Mouse (Mus musculus): ENCODE data around the gene Hap1.

Hap1 gene

GRCm38 (mm10) chr11:100355972-100356818, at the start of gene Hap1:
Gene Hap1, minus strand, starts transcription at chr11:100356128.
- DNase-seq (ENCODE audit: low spot score in 2 of 2): peak; percentile 20 to 47

GRCm38 (mm10) chr11:100404456-100405074, 48.6 kb upstream of the Hap1 start:
- DNase-seq (ENCODE audit: low spot score in 2 of 2): no peak

- DNase-seq (ENCODE audit: low spot score in 2 of 2): no peak
Observed at GRCm38 (mm10) chr11:100403445-100404134, 47.7 kb upstream of the Hap1 start.

GRCm38 (mm10) chr11:100402682-100403081, 46.8 kb upstream of the Hap1 start:
- DNase-seq (ENCODE audit: low spot score in 2 of 2): no peak

GRCm38 (mm10) chr11:100402240-100402639, 46.3 kb upstream of the Hap1 start:
- DNase-seq (ENCODE audit: low spot score in 2 of 2): no peak

- DNase-seq (ENCODE audit: low spot score in 2 of 2): no peak
Observed at GRCm38 (mm10) chr11:100400842-100401241, 44.9 kb upstream of the Hap1 start.

GRCm38 (mm10) chr11:100399727-100400538, 44.0 kb upstream of the Hap1 start:
- no peak for DNase-seq (ENCODE audit: low spot score in 2 of 2)

- peak; percentile 49 to 57 for DNase-seq (ENCODE audit: low spot score in 2 of 2)
Observed at GRCm38 (mm10) chr11:100399320-100399719, 43.4 kb upstream of the Hap1 start.

- DNase-seq (ENCODE audit: low spot score in 2 of 2): no peak
Observed at GRCm38 (mm10) chr11:100398517-100398916, 42.6 kb upstream of the Hap1 start.

- DNase-seq (ENCODE audit: low spot score in 2 of 2): peak; percentile 97
Observed at GRCm38 (mm10) chr11:100397600-100398389, 41.9 kb upstream of the Hap1 start, which contains the start of gene Jup. Gene Jup, minus strand, starts transcription at chr11:100397763.

GRCm38 (mm10) chr11:100396886-100397599, 41.1 kb upstream of the Hap1 start:
- DNase-seq (ENCODE audit: low spot score in 2 of 2): peak; percentile 68 to 72

- no peak for DNase-seq (ENCODE audit: low spot score in 2 of 2)
Observed at GRCm38 (mm10) chr11:100395861-100396631, 40.1 kb upstream of the Hap1 start.

GRCm38 (mm10) chr11:100395200-100395599, 39.3 kb upstream of the Hap1 start:
- no peak for DNase-seq (ENCODE audit: low spot score in 2 of 2)

GRCm38 (mm10) chr11:100394353-100395074, 38.6 kb upstream of the Hap1 start:
- DNase-seq (ENCODE audit: low spot score in 2 of 2): no peak

- DNase-seq (ENCODE audit: low spot score in 2 of 2): no peak
Observed at GRCm38 (mm10) chr11:100393733-100394132, 37.8 kb upstream of the Hap1 start.

GRCm38 (mm10) chr11:100392958-100393357, 37.0 kb upstream of the Hap1 start:
- no peak for DNase-seq (ENCODE audit: low spot score in 2 of 2)

- no peak for DNase-seq (ENCODE audit: low spot score in 2 of 2)
Observed at GRCm38 (mm10) chr11:100391884-100392345, 36.0 kb upstream of the Hap1 start.

- DNase-seq (ENCODE audit: low spot score in 2 of 2): no peak
Observed at GRCm38 (mm10) chr11:100391081-100391883, 35.4 kb upstream of the Hap1 start.

Measured in thymus, postnatal 10 days (tissue).